Mouse (Mus musculus) ES-E14 (cell line): ENCODE results near the gene Cux2.

Experiments
- ZC3H11A ChIP-seq: IDR thresholded peaks from 2 replicates; pipeline ENCODE4 v1.6.1; 2012; ENCODE audit warnings: low read depth, mild to moderate bottlenecking, inconsistent platforms, low read length, borderline replicate concordance
- ZNF384 ChIP-seq: IDR thresholded peaks from 2 replicates; pipeline ENCODE4 v1.6.1; 2012; ENCODE audit warnings: low read depth, low read length, inconsistent platforms

- no peak for TF ChIP-seq ZNF384
- no peak for TF ChIP-seq ZC3H11A
These were observed 90.2 kb downstream of the Cux2 start for GRCm38 (mm10) chr5:121959688-121960087.
